Mouse (Mus musculus): ENCODE data around the gene Ints5. TPM values are rescaled to one million over a fixed set of nuclear protein-coding genes. Genes with fewer than 3 reads are reported as not detected.
"Not testable (repeated sequence)": the region's sequence is repeated elsewhere in the genome, so short reads cannot be mapped to it uniquely, and the experiment has no call there.

Gene Ints5
- polyA plus RNA-seq, 1 experiment = 15.8 TPM

GRCm38 (mm10) chr19:8886916-8887584 lies 5.8 kb upstream of the Ints5 start:
- no peak for DNase-seq (ENCODE audit: extremely low spot score in 1 of 2, low spot score in 1 of 2)

- DNase-seq (ENCODE audit: extremely low spot score in 1 of 2, low spot score in 1 of 2) = no peak
Measured at GRCm38 (mm10) chr19:8887585-8888463, 5.0 kb upstream of the Ints5 start.

GRCm38 (mm10) chr19:8888511-8889385 lies 4.1 kb upstream of the Ints5 start, which contains the start of the genes 1810009A15Rik and Gm49416:
TSS of gene 1810009A15Rik (plus strand) at chr19:8888853.
TSS of gene Gm49416 (plus strand) at chr19:8888926.
- peak; percentile 88 to 96 for DNase-seq (ENCODE audit: extremely low spot score in 1 of 2, low spot score in 1 of 2)

- no peak for DNase-seq (ENCODE audit: extremely low spot score in 1 of 2, low spot score in 1 of 2)
Measured at GRCm38 (mm10) chr19:8895397-8895960, 2.7 kb downstream of the Ints5 start.

GRCm38 (mm10) chr19:8896231-8896630 lies 3.4 kb downstream of the Ints5 start:
- not testable (repeated sequence) for DNase-seq (ENCODE audit: extremely low spot score in 1 of 2, low spot score in 1 of 2)

GRCm38 (mm10) chr19:8897211-8897864 lies 4.5 kb downstream of the Ints5 start:
- DNase-seq (ENCODE audit: extremely low spot score in 1 of 2, low spot score in 1 of 2) = not testable (repeated sequence)

GRCm38 (mm10) chr19:8897865-8898495 lies 5.2 kb downstream of the Ints5 start, which contains the start of gene Ganab:
TSS of gene Ganab (plus strand) at chr19:8898071.
- peak; percentile 95 to 97 for DNase-seq (ENCODE audit: extremely low spot score in 1 of 2, low spot score in 1 of 2)

- no peak for DNase-seq (ENCODE audit: extremely low spot score in 1 of 2, low spot score in 1 of 2)
Measured at GRCm38 (mm10) chr19:8898576-8898975, 5.8 kb downstream of the Ints5 start.

- DNase-seq (ENCODE audit: extremely low spot score in 1 of 2, low spot score in 1 of 2) = no peak
Measured at GRCm38 (mm10) chr19:8899079-8899478, 6.3 kb downstream of the Ints5 start.

GRCm38 (mm10) chr19:8903412-8903811 lies 10.6 kb downstream of the Ints5 start:
- no peak for DNase-seq (ENCODE audit: extremely low spot score in 1 of 2, low spot score in 1 of 2)

- no peak for DNase-seq (ENCODE audit: extremely low spot score in 1 of 2, low spot score in 1 of 2)
Measured at GRCm38 (mm10) chr19:8908531-8908930, 15.7 kb downstream of the Ints5 start.

- DNase-seq (ENCODE audit: extremely low spot score in 1 of 2, low spot score in 1 of 2) = peak in 1 of 2 experiments; percentile 60
Measured at GRCm38 (mm10) chr19:8911810-8912209, 19.0 kb downstream of the Ints5 start.

GRCm38 (mm10) chr19:8914212-8914611 lies 21.4 kb downstream of the Ints5 start:
- DNase-seq (ENCODE audit: extremely low spot score in 1 of 2, low spot score in 1 of 2) = peak in 1 of 2 experiments; percentile 42

GRCm38 (mm10) chr19:8919000-8919399 lies 26.2 kb downstream of the Ints5 start:
- no peak for DNase-seq (ENCODE audit: extremely low spot score in 1 of 2, low spot score in 1 of 2)

GRCm38 (mm10) chr19:8919684-8920072 lies 26.9 kb downstream of the Ints5 start:
- DNase-seq (ENCODE audit: extremely low spot score in 1 of 2, low spot score in 1 of 2) = no peak

GRCm38 (mm10) chr19:8920073-8920736 lies 27.4 kb downstream of the Ints5 start, which contains the start of gene B3gat3:
TSS of gene B3gat3 (plus strand) at chr19:8920374.
- DNase-seq (ENCODE audit: extremely low spot score in 1 of 2, low spot score in 1 of 2) = peak; percentile 91 to 95

GRCm38 (mm10) chr19:8920836-8921291 lies 28.1 kb downstream of the Ints5 start:
- DNase-seq (ENCODE audit: extremely low spot score in 1 of 2, low spot score in 1 of 2) = no peak

GRCm38 (mm10) chr19:8921741-8922140 lies 28.9 kb downstream of the Ints5 start:
- DNase-seq (ENCODE audit: extremely low spot score in 1 of 2, low spot score in 1 of 2) = no peak

Data from frontal cortex, adult 2 months (tissue).